Mouse (Mus musculus): ENCODE results near the gene Dcaf10. TPM values are rescaled to one million over a fixed set of nuclear protein-coding genes. Genes with fewer than 3 reads are reported as not detected.

The Dcaf10 gene
- polyA plus RNA-seq, 1 experiment from 2014 or later: 12.8 TPM

DNA sequence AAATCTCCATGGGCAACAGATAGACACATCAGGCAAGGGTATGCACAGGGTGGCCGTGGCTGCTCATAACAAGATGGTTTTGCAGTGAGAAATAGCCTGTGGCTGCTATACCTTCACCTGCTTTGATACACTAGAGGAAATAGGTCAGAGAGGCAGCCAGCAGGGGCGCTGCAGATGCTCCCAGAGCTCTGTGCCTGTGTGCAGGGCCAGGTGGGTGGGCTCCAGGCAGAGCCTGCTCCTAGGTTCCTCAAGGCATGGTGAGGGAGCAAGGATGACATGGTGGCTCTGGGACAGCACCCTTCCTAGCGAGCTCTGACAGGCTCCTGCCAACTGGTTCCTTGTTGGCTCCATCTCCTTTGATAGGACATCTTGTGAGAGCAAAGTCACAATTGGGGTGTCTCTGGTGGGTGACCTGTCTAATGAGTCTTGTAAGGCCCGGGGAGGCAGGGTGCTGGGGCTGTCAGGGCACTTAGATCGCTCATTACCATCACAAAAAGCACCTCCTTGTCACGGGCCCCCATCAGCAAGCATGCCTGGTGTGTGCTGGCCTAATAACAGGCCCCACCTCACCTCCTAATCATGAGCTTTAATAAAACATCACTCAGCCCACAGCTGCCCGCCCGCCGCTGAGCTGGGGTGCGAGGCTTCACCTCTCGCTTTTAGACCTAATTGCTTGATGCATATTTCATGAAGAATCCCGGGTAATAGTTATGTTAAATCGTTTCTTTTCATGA lies 85.0 kb downstream of the Dcaf10 start:
- 50% methylated on average over 13 of the region's 13 CpGs for WGBS
- peak; percentile 72 for ATAC-seq (ENCODE audit: low FRiP score, low read depth)
- Histone ChIP-seq H3K4me1 (peaks cover 42% of the 10 kb centered on the region), H3K4me3 (no peak overlapping the region), H3K36me3 (no peaks in the 10 kb centered on the region), H3K4me2 (replicated peaks) (no peak overlapping the region), H3K9me3 (no peaks in the 10 kb centered on the region), H3K9ac (replicated peaks) (no peak overlapping the region), H3K27ac (replicated peaks) (0 out of 2 replicates have a peak overlapping the region, but pooled peaks have one; percentile 25), H3K27me3 (peaks cover 25% of the 10 kb centered on the region; the same call in 1 of the 2 replicates)

Small RNA genes lying within 50 kb of the gene (microRNA-seq; reads per million reads assigned to microRNA genes)
- gene Gm25692: not detected

Other genes with a start within 250 kb of the Dcaf10 start
- gene Tomm5, start 234.0 kb upstream of the Dcaf10 start, polyA plus RNA-seq (2016; fragmentation: Nextera tagmentation; extraction: Ambion mirVana): 148 TPM in 2 replicates
- gene Frmpd1, start 157.2 kb upstream of the Dcaf10 start, polyA plus RNA-seq (2016; fragmentation: Nextera tagmentation; extraction: Ambion mirVana): 2.0 and 2.1 TPM in 2 replicates
- 17.0 and 24.4 TPM in 2 replicates for gene Trmt10b, start 45.0 kb upstream of the Dcaf10 start, polyA plus RNA-seq (2016; fragmentation: Nextera tagmentation; extraction: Ambion mirVana)
- gene Exosc3, start 631 bp downstream of the Dcaf10 start, polyA plus RNA-seq (2016; fragmentation: Nextera tagmentation; extraction: Ambion mirVana): 81.3 and 86.7 TPM in 2 replicates
- 80.8 and 87.7 TPM in 2 replicates for gene Slc25a51, start 66.7 kb downstream of the Dcaf10 start, polyA plus RNA-seq (2016; fragmentation: Nextera tagmentation; extraction: Ambion mirVana)
- 4.9 and 5.8 TPM in 2 replicates for gene Shb, start 190.4 kb downstream of the Dcaf10 start, polyA plus RNA-seq (2016; fragmentation: Nextera tagmentation; extraction: Ambion mirVana)